Mouse (Mus musculus) liver, embryonic 15.5 days (tissue): Measurements from ENCODE around the gene Zdhhc14. TPM values are rescaled to one million over a fixed set of nuclear protein-coding genes. Genes with fewer than 3 reads are reported as not detected.

ENCODE experiments used
- ATAC-seq: fragments of 200-750 bp; cut with Nextera tagmentation; 2 replicates; pipeline ENCODE4 v1.8.0; 2017; ENCODE audit warnings: moderate number of reproducible peaks, mild to moderate bottlenecking, moderate library complexity; ENCODE audit not compliant: insufficient read depth
- H3K27ac ChIP-seq: fragments of 300-500 bp; sonication (generic); replicated peaks from 2 replicates; pipeline ENCODE4 v1.5.1; 2015; ENCODE audit warnings: mild to moderate bottlenecking, inconsistent platforms
- H3K27me3 ChIP-seq: fragments of 300-500 bp; sonication (generic); 2 replicates; pipeline ENCODE4 v1.6.1; 2015; ENCODE audit warnings: mild to moderate bottlenecking, inconsistent platforms
- H3K36me3 ChIP-seq: fragments of 300-500 bp; sonication (generic); replicated peaks from 2 replicates; pipeline ENCODE4 v1.6.1; 2015; ENCODE audit warnings: moderate library complexity, mild to moderate bottlenecking, inconsistent platforms
- H3K4me1 ChIP-seq: fragments of 300-500 bp; sonication (generic); replicated peaks from 2 replicates; pipeline ENCODE4 v1.6.1; 2015; ENCODE audit warnings: inconsistent platforms
- H3K4me2 ChIP-seq: fragments of 300-500 bp; sonication (generic); 2 replicates; pipeline ENCODE4 v1.6.1; 2015; ENCODE audit warnings: moderate library complexity, mild to moderate bottlenecking, inconsistent platforms
- H3K4me3 ChIP-seq: fragments of 300-500 bp; sonication (generic); replicated peaks from 2 replicates; pipeline ENCODE4 v1.5.1; 2015; ENCODE audit warnings: mild to moderate bottlenecking, inconsistent platforms
- H3K9ac ChIP-seq: fragments of 300-500 bp; sonication (generic); 2 replicates; pipeline ENCODE4 v1.6.1; 2015; ENCODE audit warnings: moderate library complexity, mild to moderate bottlenecking, inconsistent platforms
- H3K9me3 ChIP-seq: fragments of 300-500 bp; sonication (generic); replicated peaks from 2 replicates; pipeline ENCODE4 v1.6.1; 2016; ENCODE audit warnings: inconsistent platforms
- WGBS: fragments of 180-500 bp; shearing (Covaris S2); methylation state at CpG from one replicate; pipeline ENCODE4 v1.1.7; 2015; ENCODE audit warnings: mixed read lengths; ENCODE audit not compliant: insufficient replicate concordance; 5-methylcytosine and 5-hydroxymethylcytosine counted together
- polyA plus RNA-seq: library from polyadenylated mRNA; unstranded; fragments of >200 nt; fragmentation: Nextera tagmentation; extraction: Ambion mirVana; gene quantifications from 2 replicates; pipeline ENCODE4 v1.2.1, GENCODE M21; 2015

Zdhhc14 gene
- polyA plus RNA-seq, 1 experiment from 2014 or later: 6.9 TPM

DNA sequence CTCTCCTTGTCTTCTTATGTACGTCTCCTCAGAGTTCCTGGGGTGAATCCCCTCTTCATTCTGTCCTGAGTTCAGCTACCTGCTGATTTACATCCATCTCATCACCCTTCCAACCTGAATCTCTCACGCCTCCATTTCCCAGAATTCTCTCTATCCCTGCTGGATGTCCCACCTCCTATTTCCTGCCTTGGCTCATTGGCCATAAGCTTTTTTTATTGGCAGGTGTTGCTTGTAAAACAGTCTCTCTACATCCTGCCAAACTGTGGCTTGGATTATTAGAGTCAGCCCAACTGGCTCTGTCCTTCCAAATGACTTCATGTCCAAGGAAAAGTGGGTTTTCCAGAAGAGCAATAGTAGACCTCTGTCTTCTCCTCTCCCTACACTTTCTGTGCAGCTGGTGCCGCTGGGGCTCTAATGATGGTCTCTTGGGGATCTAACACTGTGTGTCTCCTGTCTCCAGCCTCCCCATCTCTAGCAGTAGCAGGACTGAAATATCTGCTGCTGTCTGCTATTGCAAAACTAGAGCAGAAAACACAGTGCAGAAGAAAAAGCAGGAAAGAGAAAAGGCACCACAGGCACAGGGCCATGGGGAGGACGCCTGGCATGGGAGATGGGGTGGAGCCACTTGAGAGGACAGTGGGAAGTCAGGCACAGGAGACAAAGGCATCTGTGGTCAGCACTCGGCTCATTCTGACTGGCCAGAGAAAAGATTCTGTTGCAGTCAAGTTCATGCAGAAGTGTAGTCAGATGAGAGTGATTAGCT is 288.0 kb downstream of the Zdhhc14 start:
- Histone ChIP-seq H3K27ac (no peak overlapping the region), H3K4me3 (no peak overlapping the region), H3K9ac (no peak overlapping the region), H3K9me3 (no peaks in the 10 kb centered on the region), H3K27me3 (no peaks in the 10 kb centered on the region), H3K4me1 (no peaks in the 10 kb centered on the region), H3K4me2 (no peak overlapping the region), H3K36me3 (no peaks in the 10 kb centered on the region)
- WGBS: 58% methylated on average over 5 of the region's 5 CpGs
- ATAC-seq: no peak

DNA sequence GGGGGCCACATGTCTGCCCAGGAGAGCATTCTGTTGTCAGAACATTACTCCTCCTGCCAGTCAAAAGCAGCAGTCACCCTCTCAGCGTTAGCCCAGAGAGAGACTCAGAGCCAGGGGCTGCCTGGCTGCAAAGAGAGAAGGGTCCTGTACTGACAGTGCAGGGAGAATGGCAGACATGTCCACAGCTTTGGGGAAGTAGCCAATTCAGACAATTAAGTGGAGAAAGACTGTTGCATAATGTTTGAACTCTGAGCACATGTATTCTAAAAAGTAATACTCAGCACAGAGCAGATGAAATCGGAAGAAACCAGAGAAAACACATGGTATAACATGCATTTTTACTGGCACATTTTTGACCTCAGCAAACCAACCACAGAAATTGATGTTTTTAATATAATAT is 292.9 kb downstream of the Zdhhc14 start:
- H3K4me2 ChIP-seq: no peak overlapping the region
- ATAC-seq: no peak
- H3K4me3 ChIP-seq: no peak overlapping the region
- H3K4me1 ChIP-seq: no peaks in the 10 kb centered on the region
- H3K9ac ChIP-seq: no peak overlapping the region
- H3K27me3 ChIP-seq: no peaks in the 10 kb centered on the region
- no peaks in the 10 kb centered on the region for H3K9me3 ChIP-seq
- no peak overlapping the region for H3K27ac ChIP-seq
- WGBS: 42% methylated on average over 2 of the region's 2 CpGs
- H3K36me3 ChIP-seq: no peaks in the 10 kb centered on the region

GRCm38 (mm10) chr17:5792164-5792791 is 299.9 kb downstream of the Zdhhc14 start:
- 43% methylated on average over 12 of the region's 12 CpGs for WGBS

GRCm38 (mm10) chr17:5793593-5793992 is 301.2 kb downstream of the Zdhhc14 start:
- H3K9ac ChIP-seq: no peak overlapping the region
- no peak overlapping the region for H3K4me2 ChIP-seq
- H3K27ac ChIP-seq: no peak overlapping the region
- H3K36me3 ChIP-seq: no peaks in the 10 kb centered on the region
- no peak for ATAC-seq
- peaks cover 35% of the 10 kb centered on the region for H3K4me1 ChIP-seq
- 41% methylated on average over 4 of the region's 4 CpGs for WGBS
- H3K27me3 ChIP-seq: no peaks in the 10 kb centered on the region
- H3K9me3 ChIP-seq: no peaks in the 10 kb centered on the region
- H3K4me3 ChIP-seq: no peak overlapping the region

More at GRCm38 (mm10) chr17:5792164-5792791, 299.9 kb downstream of the Zdhhc14 start:
- Histone ChIP-seq H3K4me3 (no peak overlapping the region), H3K4me1 (peaks cover 23% of the 10 kb centered on the region), H3K9me3 (no peaks in the 10 kb centered on the region), H3K4me2 (no peak overlapping the region), H3K27me3 (no peaks in the 10 kb centered on the region), H3K36me3 (no peaks in the 10 kb centered on the region), H3K9ac (no peak overlapping the region), H3K27ac (no peak overlapping the region)
- ATAC-seq: no peak

DNA sequence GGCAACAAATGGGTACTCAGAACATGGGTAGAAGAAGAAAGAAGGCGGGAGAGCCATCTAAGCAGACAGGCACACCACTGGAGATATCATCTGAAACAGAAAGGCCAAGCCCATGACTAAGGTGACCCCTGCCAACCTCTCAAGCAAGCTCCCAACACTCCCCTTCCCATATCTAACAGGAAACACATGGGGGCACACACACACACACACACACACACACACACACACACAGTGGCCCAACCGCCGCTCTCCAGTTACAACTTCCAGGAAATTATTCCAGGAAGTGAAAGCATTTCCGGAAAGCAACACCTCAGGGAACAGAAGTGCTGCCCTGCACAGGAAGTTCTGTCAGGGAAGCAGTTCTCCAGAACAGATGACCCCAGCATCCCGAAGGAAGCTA is 301.9 kb downstream of the Zdhhc14 start:
- no peak overlapping the region for H3K9ac ChIP-seq
- H3K4me2 ChIP-seq: no peak overlapping the region
- 23% methylated on average over 5 of the region's 5 CpGs for WGBS
- H3K27me3 ChIP-seq: no peaks in the 10 kb centered on the region
- no peaks in the 10 kb centered on the region for H3K9me3 ChIP-seq
- no peak overlapping the region for H3K4me3 ChIP-seq
- no peaks in the 10 kb centered on the region for H3K36me3 ChIP-seq
- no peak overlapping the region for H3K27ac ChIP-seq
- ATAC-seq: peak; percentile 35; the same call in 1 of the 2 replicates
- peaks cover 42% of the 10 kb centered on the region for H3K4me1 ChIP-seq

DNA sequence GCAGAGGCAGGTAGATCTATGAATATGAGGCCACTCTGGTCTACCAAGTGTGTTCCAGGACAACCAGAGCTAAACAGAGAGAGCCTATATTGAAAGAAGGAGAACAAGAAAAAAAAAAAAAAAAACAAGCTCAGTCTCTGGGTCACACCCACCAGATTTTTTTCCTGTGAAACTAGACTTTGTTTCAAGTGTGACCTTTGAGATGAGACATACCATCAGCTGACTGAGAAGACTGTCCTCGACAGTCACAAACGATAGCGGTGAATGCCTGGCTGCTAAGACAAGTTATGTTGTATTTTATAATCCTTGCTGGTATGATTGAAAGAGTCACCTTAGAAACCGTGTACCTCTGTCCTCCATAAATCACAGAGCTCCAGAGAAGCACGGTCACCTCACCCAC is 303.0 kb downstream of the Zdhhc14 start:
- Histone ChIP-seq H3K9me3 (no peaks in the 10 kb centered on the region), H3K36me3 (no peaks in the 10 kb centered on the region), H3K4me2 (no peak overlapping the region), H3K4me1 (peaks cover 50% of the 10 kb centered on the region), H3K9ac (no peak overlapping the region), H3K27ac (no peak overlapping the region), H3K27me3 (no peaks in the 10 kb centered on the region), H3K4me3 (no peak overlapping the region)
- 59% methylated on average over 5 of the region's 5 CpGs for WGBS
- no peak for ATAC-seq

DNA sequence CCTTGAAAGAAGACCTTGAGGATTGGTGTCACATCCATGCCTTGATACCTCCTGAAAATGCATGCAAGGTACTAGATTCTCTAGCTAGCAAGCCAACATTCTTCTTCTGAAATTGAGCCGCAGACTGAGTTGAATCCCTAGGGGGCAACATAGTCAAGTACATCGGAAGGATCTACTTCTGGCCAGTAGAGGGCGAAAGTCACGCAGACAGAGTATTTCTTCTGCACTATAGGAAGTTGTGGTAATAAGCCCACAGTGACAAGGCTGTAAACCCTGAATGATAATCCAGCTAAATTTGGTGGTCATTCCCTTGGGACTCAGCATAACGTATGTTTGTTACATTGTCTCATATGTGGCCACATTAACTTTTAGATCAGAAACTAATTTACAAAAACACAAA is 303.5 kb downstream of the Zdhhc14 start:
- Histone ChIP-seq H3K27me3 (no peaks in the 10 kb centered on the region), H3K9ac (no peak overlapping the region), H3K9me3 (no peaks in the 10 kb centered on the region), H3K4me2 (no peak overlapping the region), H3K36me3 (no peaks in the 10 kb centered on the region), H3K4me3 (no peak overlapping the region), H3K4me1 (peaks cover 55% of the 10 kb centered on the region), H3K27ac (no peak overlapping the region)
- 0 out of 2 replicates have a peak, but pooled peaks have one; percentile 24 for ATAC-seq
- WGBS: 1% methylated on average over 5 of the region's 5 CpGs

DNA sequence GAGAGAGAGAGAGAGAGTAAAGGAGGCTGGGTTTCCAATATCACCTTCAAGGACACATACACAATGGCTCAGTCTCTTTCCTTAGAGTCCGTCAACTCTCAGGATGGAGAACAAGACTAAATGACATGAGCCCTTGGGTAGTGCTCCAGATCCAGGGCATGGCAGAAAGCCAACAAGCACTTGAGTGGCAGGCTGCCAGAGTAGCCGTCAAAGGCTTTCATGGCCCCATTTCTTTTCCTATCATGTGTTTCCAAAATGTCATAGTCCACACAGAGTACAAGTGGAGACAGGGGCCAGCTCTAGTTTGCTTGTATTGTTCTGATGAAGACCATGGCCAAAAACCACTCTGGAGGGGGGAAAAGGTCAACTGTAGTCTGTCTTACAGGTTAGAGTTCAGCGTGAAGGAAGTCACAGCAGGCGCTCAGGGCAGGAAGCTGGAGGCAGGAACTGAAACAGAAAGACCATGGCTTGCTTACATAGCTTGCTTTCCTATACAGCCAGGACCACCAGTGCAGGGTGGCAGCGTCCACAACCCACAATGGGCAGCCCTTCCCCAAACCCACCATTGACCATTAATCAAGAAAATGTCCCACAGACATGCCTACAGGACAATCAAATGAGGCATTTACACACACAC is 304.9 kb downstream of the Zdhhc14 start:
- Histone ChIP-seq H3K4me1 (peaks cover 69% of the 10 kb centered on the region), H3K27ac (0 out of 2 replicates have a peak overlapping the region, but pooled peaks have one; percentile 45), H3K36me3 (no peaks in the 10 kb centered on the region), H3K9ac (no peak overlapping the region), H3K27me3 (no peaks in the 10 kb centered on the region), H3K9me3 (no peaks in the 10 kb centered on the region), H3K4me3 (no peak overlapping the region), H3K4me2 (no peak overlapping the region)
- whole genome bisulfite sequencing: 72% methylated on average over 5 of the region's 5 CpGs
- ATAC-seq: no peak

- peak; percentile 74 for ATAC-seq
- H3K9me3 ChIP-seq: no peaks in the 10 kb centered on the region
- no peaks in the 10 kb centered on the region for H3K36me3 ChIP-seq
- H3K27me3 ChIP-seq: no peaks in the 10 kb centered on the region
- WGBS: 15% methylated on average over 13 of the region's 13 CpGs
- H3K4me3 ChIP-seq: peak overlapping the region; percentile 20
- peak overlapping the region; percentile 45 for H3K27ac ChIP-seq
- no peak overlapping the region for H3K9ac ChIP-seq
- H3K4me2 ChIP-seq: peak overlapping the region; percentile 52
- peaks cover 69% of the 10 kb centered on the region for H3K4me1 ChIP-seq
Observed at GRCm38 (mm10) chr17:5798221-5798801, 306.0 kb downstream of the Zdhhc14 start.

- Histone ChIP-seq H3K9me3 (no peaks in the 10 kb centered on the region), H3K4me1 (peaks cover 63% of the 10 kb centered on the region), H3K4me3 (peak overlapping the region; percentile 20), H3K4me2 (peak overlapping the region; percentile 52), H3K27me3 (no peaks in the 10 kb centered on the region), H3K9ac (no peak overlapping the region), H3K36me3 (no peaks in the 10 kb centered on the region), H3K27ac (no peak overlapping the region)
- no peak for ATAC-seq
- 33% methylated on average over 5 of the region's 5 CpGs for WGBS
Observed at GRCm38 (mm10) chr17:5798900-5799299, 306.5 kb downstream of the Zdhhc14 start.
